Mouse (Mus musculus): Measurements from ENCODE around the gene Dcdc2b. TPM values are rescaled to one million over a fixed set of nuclear protein-coding genes. Genes with fewer than 3 reads are reported as not detected.

The Dcdc2b gene
- polyA plus RNA-seq, 2 experiments = 0.19 to 0.47 TPM

DNA sequence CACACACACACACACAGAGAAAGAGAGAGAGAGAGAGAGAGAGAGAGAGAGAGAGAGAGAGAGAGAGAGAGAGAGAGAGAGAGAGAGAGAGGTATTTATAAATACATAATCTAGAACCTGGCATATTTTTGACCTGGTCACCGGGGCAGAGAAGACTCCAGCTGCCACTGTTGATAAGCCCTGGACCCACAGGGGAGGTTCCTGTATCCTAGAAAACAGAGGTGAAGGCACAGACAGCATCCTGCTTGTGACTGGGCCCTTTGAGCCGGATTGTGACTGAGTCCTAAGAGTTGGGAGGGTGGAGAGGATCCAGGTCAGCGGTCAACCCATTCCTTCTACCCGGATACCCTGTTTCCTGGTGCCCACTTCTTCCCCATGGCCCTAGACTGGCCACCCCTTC, 25.2 kb downstream of the Dcdc2b start:
- Histone ChIP-seq H3K4me1 (replicated peaks; ENCODE audit: control insufficient read depth in 2 of 2, insufficient read depth in 2 of 2, low read length in 1 of 2) (peaks cover 15 to 36% of the 10 kb centered on the region in 2 experiments), H3K9ac (replicated peaks) (peak overlapping the region; percentile 6; the same call in 1 of the 2 replicates), H3K27me3 (ENCODE audit: control insufficient read depth, insufficient read depth, low read length) (no peaks in the 10 kb centered on the region), H3K9me3 (ENCODE audit: control insufficient read depth, low read length) (no peaks in the 10 kb centered on the region), H3K27ac (peak overlapping the region; percentile 82), H3K4me3 (ENCODE audit: insufficient read depth in 1 of 2, low read depth in 2 of 2, low read length in 2 of 2) (no peak overlapping the region; a peak in 1 of 4 replicates), H3K4me2 (ENCODE audit: low read depth) (peak overlapping the region; percentile 37), H3K36me3 (replicated peaks; ENCODE audit: control insufficient read depth, insufficient read depth, low read depth) (peaks cover 28% of the 10 kb centered on the region)
- ATAC-seq (ENCODE audit: insufficient read depth) = peak; percentile 75
- 48% methylated on average over 4 of the region's 4 CpGs for WGBS (ENCODE audit: insufficient replicate concordance)
- no peak for TF ChIP-seq CTCF (IDR thresholded peaks at IDR 0.05; ENCODE audit: low read depth)
- peak; percentile 78 for TF ChIP-seq EP300 (IDR thresholded peaks at IDR 0.05; ENCODE audit: low read depth)
- DNase-seq (ENCODE audit: low read depth in 3 of 3, low spot score in 3 of 3) = peak; percentile 47 to 67 (median 52)

DNA sequence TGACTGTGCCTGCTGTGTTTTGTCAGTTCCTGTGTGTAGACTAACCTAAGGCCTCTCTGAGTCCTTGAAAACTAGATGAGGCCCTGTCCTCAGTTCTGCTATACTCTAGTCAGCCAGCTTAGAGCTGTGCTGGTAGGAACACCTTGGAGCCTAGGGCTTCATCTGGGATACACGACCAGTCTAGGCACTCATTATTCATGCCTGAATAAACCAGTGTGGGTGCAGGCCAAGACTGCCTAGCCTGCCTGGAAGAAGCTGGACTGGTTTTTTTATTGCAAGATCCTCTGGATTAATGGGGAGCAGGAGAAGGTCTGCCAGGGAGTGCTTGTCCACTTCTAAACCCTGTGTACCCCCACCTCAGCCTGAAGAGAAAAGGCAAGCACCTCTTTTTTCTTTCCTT, 27.1 kb downstream of the Dcdc2b start:
- WGBS (ENCODE audit: insufficient replicate concordance) = 66% methylated on average over 1 of the region's 1 CpGs
- DNase-seq (ENCODE audit: low read depth in 3 of 3, low spot score in 3 of 3) (no peak), ATAC-seq (ENCODE audit: insufficient read depth) (no peak)
- no peak for TF ChIP-seq EP300 (IDR thresholded peaks at IDR 0.05; ENCODE audit: low read depth)
- TF ChIP-seq CTCF (IDR thresholded peaks at IDR 0.05; ENCODE audit: low read depth) = no peak
- H3K9ac ChIP-seq (replicated peaks) = no peak overlapping the region
- H3K36me3 ChIP-seq (replicated peaks; ENCODE audit: control insufficient read depth, insufficient read depth, low read depth) = peaks cover 12% of the 10 kb centered on the region
- H3K9me3 ChIP-seq (ENCODE audit: control insufficient read depth, low read length) = no peaks in the 10 kb centered on the region
- peaks cover 15 to 36% of the 10 kb centered on the region in 2 experiments for H3K4me1 ChIP-seq (replicated peaks; ENCODE audit: control insufficient read depth in 2 of 2, insufficient read depth in 2 of 2, low read length in 1 of 2)
- H3K27me3 ChIP-seq (ENCODE audit: control insufficient read depth, insufficient read depth, low read length) = no peaks in the 10 kb centered on the region
- peak overlapping the region; percentile 25; the same call in 1 of the 2 replicates for H3K27ac ChIP-seq
- no peak overlapping the region for H3K4me3 ChIP-seq (ENCODE audit: insufficient read depth in 1 of 2, low read depth in 2 of 2, low read length in 2 of 2)
- no peak overlapping the region for H3K4me2 ChIP-seq (ENCODE audit: low read depth)

DNA sequence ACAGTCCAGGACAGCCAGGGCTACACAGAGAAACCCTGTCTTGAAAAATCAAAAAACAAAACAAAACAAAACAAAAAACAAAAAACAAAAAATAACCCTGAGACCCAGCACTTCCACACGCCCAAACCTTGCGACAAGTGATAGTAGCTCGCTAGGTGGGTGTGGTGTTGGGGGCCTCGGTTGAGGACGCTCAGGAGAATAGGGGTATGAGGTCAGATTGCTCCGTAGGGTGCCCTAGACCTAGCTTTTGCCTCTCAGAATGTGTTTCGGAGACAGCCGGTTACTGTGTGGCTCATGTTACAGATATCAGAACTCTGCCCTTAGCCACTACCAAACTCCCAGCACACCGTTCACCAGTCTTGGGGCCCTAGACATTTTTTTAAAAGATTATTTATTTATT, 28.3 kb downstream of the Dcdc2b start:
- no peak for TF ChIP-seq CTCF (IDR thresholded peaks at IDR 0.05; ENCODE audit: low read depth)
- no peak for TF ChIP-seq EP300 (IDR thresholded peaks at IDR 0.05; ENCODE audit: low read depth)
- 26% methylated on average over 9 of the region's 9 CpGs for WGBS (ENCODE audit: insufficient replicate concordance)
- H3K36me3 ChIP-seq (replicated peaks; ENCODE audit: control insufficient read depth, insufficient read depth, low read depth) = 0 out of 2 replicates have a peak, but pooled peaks cover under 1% of the 10 kb centered on the region
- H3K4me3 ChIP-seq (ENCODE audit: insufficient read depth in 1 of 2, low read depth in 2 of 2, low read length in 2 of 2) = peak overlapping the region; percentile 57 to 62
- peak; percentile 68 for ATAC-seq (ENCODE audit: insufficient read depth)
- peaks cover 15 to 36% of the 10 kb centered on the region in 2 experiments for H3K4me1 ChIP-seq (replicated peaks; ENCODE audit: control insufficient read depth in 2 of 2, insufficient read depth in 2 of 2, low read length in 1 of 2)
- H3K27me3 ChIP-seq (ENCODE audit: control insufficient read depth, insufficient read depth, low read length) = no peaks in the 10 kb centered on the region
- no peak for DNase-seq (ENCODE audit: low read depth in 3 of 3, low spot score in 3 of 3)
- peak overlapping the region; percentile 79 for H3K4me2 ChIP-seq (ENCODE audit: low read depth)
- no peaks in the 10 kb centered on the region for H3K9me3 ChIP-seq (ENCODE audit: control insufficient read depth, low read length)
- peak overlapping the region; percentile 73 for H3K27ac ChIP-seq
- H3K9ac ChIP-seq (replicated peaks) = peak overlapping the region; percentile 69

DNA sequence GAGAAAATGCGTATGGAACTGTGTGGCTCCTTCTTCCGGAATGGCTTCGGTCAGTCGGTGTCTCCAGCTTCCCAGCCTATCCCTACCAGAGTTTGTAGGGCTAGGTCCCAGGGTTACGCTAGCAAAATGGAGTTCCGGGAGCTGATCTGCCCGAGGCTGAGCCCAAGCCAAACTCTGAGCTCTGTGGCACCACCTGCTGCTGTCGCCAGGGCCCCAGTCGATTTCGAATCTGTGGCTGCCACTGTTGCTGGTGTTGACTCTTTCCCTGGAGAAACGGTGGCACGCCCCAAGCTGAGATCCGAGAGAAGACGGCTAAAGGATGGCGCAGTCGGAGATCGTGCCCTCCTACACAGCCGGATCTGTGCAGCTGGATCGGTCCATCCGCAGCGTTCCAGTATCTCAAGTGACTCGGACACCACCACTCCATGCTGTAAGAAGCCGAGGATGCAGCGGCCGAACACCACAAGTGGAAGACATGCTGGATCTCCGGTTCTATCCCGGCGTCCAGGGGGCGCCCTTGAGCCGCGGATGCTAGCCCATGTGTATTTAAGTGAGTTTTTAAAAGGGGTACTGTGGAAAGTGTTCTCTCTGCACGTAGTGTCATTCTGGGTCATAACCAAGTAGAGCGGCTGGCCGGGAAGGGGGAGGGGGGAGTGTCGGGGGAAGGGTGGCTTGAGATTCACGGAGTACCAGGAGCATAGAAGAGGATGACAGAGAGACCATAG, 29.0 kb downstream of the Dcdc2b start:
- Histone ChIP-seq H3K9ac (replicated peaks) (peak overlapping the region; percentile 69), H3K36me3 (replicated peaks; ENCODE audit: control insufficient read depth, insufficient read depth, low read depth) (no peaks in the 10 kb centered on the region), H3K4me3 (ENCODE audit: insufficient read depth in 1 of 2, low read depth in 2 of 2, low read length in 2 of 2) (peak overlapping the region; percentile 57 to 62), H3K4me1 (replicated peaks; ENCODE audit: control insufficient read depth in 2 of 2, insufficient read depth in 2 of 2, low read length in 1 of 2) (peaks cover 15 to 38% of the 10 kb centered on the region in 2 experiments), H3K4me2 (ENCODE audit: low read depth) (peak overlapping the region; percentile 79), H3K9me3 (ENCODE audit: control insufficient read depth, low read length) (no peaks in the 10 kb centered on the region), H3K27me3 (ENCODE audit: control insufficient read depth, insufficient read depth, low read length) (no peaks in the 10 kb centered on the region), H3K27ac (peak overlapping the region; percentile 73)
- DNase-seq (ENCODE audit: low read depth in 3 of 3, low spot score in 3 of 3) = peak; percentile 67 to 81 (median 67)
- ATAC-seq (ENCODE audit: insufficient read depth) = peak; percentile 76
- peak; percentile 89 for TF ChIP-seq CTCF (IDR thresholded peaks at IDR 0.05; ENCODE audit: low read depth)
- TF ChIP-seq EP300 (IDR thresholded peaks at IDR 0.05; ENCODE audit: low read depth) = no peak
- 2% methylated on average over 36 of the region's 36 CpGs for WGBS (ENCODE audit: insufficient replicate concordance)

DNA sequence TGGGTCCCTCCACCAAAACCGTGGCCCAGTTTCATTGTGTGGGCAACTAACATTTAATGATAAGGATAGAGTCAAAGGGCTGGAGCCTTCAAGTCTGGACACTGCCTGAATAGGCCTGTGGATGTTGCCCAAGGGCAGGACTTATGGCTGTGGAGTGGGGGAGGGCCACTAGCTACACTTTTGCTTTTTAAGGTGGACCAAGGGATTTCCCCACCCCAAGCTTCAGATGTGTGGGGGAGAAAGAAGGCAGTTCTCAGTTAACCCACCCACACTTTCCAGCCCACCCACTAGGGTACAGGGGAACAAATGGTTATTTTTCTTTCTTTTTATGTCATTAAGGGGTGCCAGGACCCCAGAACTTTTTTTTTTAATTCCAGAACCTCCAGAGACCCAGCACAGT, 29.7 kb downstream of the Dcdc2b start:
- Histone ChIP-seq H3K4me2 (ENCODE audit: low read depth) (peak overlapping the region; percentile 79), H3K4me3 (ENCODE audit: insufficient read depth in 1 of 2, low read depth in 2 of 2, low read length in 2 of 2) (peak overlapping the region in 1 of 2 experiments; percentile 57; a peak in 3 of 4 replicates), H3K9me3 (ENCODE audit: control insufficient read depth, low read length) (no peaks in the 10 kb centered on the region), H3K27ac (peak overlapping the region; percentile 73), H3K36me3 (replicated peaks; ENCODE audit: control insufficient read depth, insufficient read depth, low read depth) (no peaks in the 10 kb centered on the region), H3K4me1 (replicated peaks; ENCODE audit: control insufficient read depth in 2 of 2, insufficient read depth in 2 of 2, low read length in 1 of 2) (peaks cover 14 to 32% of the 10 kb centered on the region in 2 experiments), H3K9ac (replicated peaks) (peak overlapping the region; percentile 69), H3K27me3 (ENCODE audit: control insufficient read depth, insufficient read depth, low read length) (no peaks in the 10 kb centered on the region)
- ATAC-seq (ENCODE audit: insufficient read depth) = no peak
- TF ChIP-seq EP300 (IDR thresholded peaks at IDR 0.05; ENCODE audit: low read depth) (no peak), CTCF (IDR thresholded peaks at IDR 0.05; ENCODE audit: low read depth) (no peak)
- 60% methylated on average over 1 of the region's 1 CpGs for WGBS (ENCODE audit: insufficient replicate concordance)
- DNase-seq (ENCODE audit: low read depth in 3 of 3, low spot score in 3 of 3) = no peak
